Mouse (Mus musculus) kidney, postnatal 14 days (tissue): ENCODE measurements around the gene Pex5l.
A peak's percentile ranks its signal among the peaks of the same experiment; 100 is the strongest.

ENCODE experiments used
- DNase-seq: peaks from one replicate; pipeline ENCODE4 v3.0.0; 2022; ENCODE audit warnings: mixed read lengths

Pex5l gene

GRCm38 (mm10) chr3:32924168-32924567, 218.9 kb downstream of the Pex5l start:
- DNase-seq = no peak

- peak; percentile 10 for DNase-seq
These were observed 232.9 kb downstream of the Pex5l start for GRCm38 (mm10) chr3:32910071-32910551.

- no peak for DNase-seq
These were observed 234.6 kb downstream of the Pex5l start for GRCm38 (mm10) chr3:32908400-32908799.

- peak; percentile 15 for DNase-seq
These were observed 236.9 kb downstream of the Pex5l start for GRCm38 (mm10) chr3:32905850-32906779.

- DNase-seq = no peak
These were observed 238.4 kb downstream of the Pex5l start for GRCm38 (mm10) chr3:32904599-32904998.

GRCm38 (mm10) chr3:32903462-32903861, 239.6 kb downstream of the Pex5l start:
- DNase-seq = no peak
